Mouse (Mus musculus): Measurements from ENCODE around the gene Snd1. TPM values are rescaled to one million over a fixed set of nuclear protein-coding genes. Genes with fewer than 3 reads are reported as not detected.

Gene Snd1
- polyA plus RNA-seq, 1 experiment from 2014 or later, result 56.1 TPM

- no peak overlapping the region for H3K9ac ChIP-seq (ENCODE audit: low read depth, low read length)
- no peak overlapping the region for H3K27ac ChIP-seq (ENCODE audit: low read length)
- no peak overlapping the region for H3K4me3 ChIP-seq (ENCODE audit: low read depth, low read length)
- H3K4me2 ChIP-seq (ENCODE audit: low read depth, low read length), result no peak overlapping the region
- no peak for ATAC-seq (ENCODE audit: low read depth)
- H3K27me3 ChIP-seq (ENCODE audit: control insufficient read depth, insufficient read depth, low read depth, low read length), result no peaks in the 10 kb centered on the region
- whole genome bisulfite sequencing (ENCODE audit: insufficient replicate concordance), result 32% methylated on average over 7 of the region's 7 CpGs
- peaks cover 47% of the 10 kb centered on the region for H3K4me1 ChIP-seq (ENCODE audit: control insufficient read depth, low read depth, low read length)
- no peaks in the 10 kb centered on the region for H3K36me3 ChIP-seq (ENCODE audit: control insufficient read depth, insufficient read depth)
- H3K9me3 ChIP-seq (replicated peaks; ENCODE audit: control insufficient read depth, low read length), result no peaks in the 10 kb centered on the region
These were observed 143.8 kb downstream of the Snd1 start for GRCm38 (mm10) chr6:28618751-28619153.

- WGBS (ENCODE audit: insufficient replicate concordance), result 33% methylated on average over 4 of the region's 4 CpGs
- peak; percentile 73 for ATAC-seq (ENCODE audit: low read depth)
- Histone ChIP-seq H3K27ac (ENCODE audit: low read length) (peak overlapping the region; percentile 63), H3K4me1 (ENCODE audit: control insufficient read depth, low read depth, low read length) (peaks cover 47% of the 10 kb centered on the region), H3K36me3 (ENCODE audit: control insufficient read depth, insufficient read depth) (peaks cover 1% of the 10 kb centered on the region; the same call in 1 of the 2 replicates), H3K9ac (ENCODE audit: low read depth, low read length) (no peak overlapping the region), H3K27me3 (ENCODE audit: control insufficient read depth, insufficient read depth, low read depth, low read length) (no peaks in the 10 kb centered on the region), H3K4me2 (ENCODE audit: low read depth, low read length) (peak overlapping the region; percentile 25; the same call in 1 of the 2 replicates), H3K9me3 (replicated peaks; ENCODE audit: control insufficient read depth, low read length) (no peaks in the 10 kb centered on the region), H3K4me3 (ENCODE audit: low read depth, low read length) (no peak overlapping the region)
These were observed 146.5 kb downstream of the Snd1 start for GRCm38 (mm10) chr6:28621431-28621830.

GRCm38 (mm10) chr6:28621961-28622360, 147.0 kb downstream of the Snd1 start:
- peaks cover 47% of the 10 kb centered on the region for H3K4me1 ChIP-seq (ENCODE audit: control insufficient read depth, low read depth, low read length)
- no peak overlapping the region for H3K4me3 ChIP-seq (ENCODE audit: low read depth, low read length)
- H3K9me3 ChIP-seq (replicated peaks; ENCODE audit: control insufficient read depth, low read length), result no peaks in the 10 kb centered on the region
- ATAC-seq (ENCODE audit: low read depth), result peak; percentile 78
- 38% methylated on average over 5 of the region's 5 CpGs for WGBS (ENCODE audit: insufficient replicate concordance)
- peak overlapping the region; percentile 25; the same call in 1 of the 2 replicates for H3K4me2 ChIP-seq (ENCODE audit: low read depth, low read length)
- H3K27me3 ChIP-seq (ENCODE audit: control insufficient read depth, insufficient read depth, low read depth, low read length), result no peaks in the 10 kb centered on the region
- H3K27ac ChIP-seq (ENCODE audit: low read length), result peak overlapping the region; percentile 63
- no peak overlapping the region for H3K9ac ChIP-seq (ENCODE audit: low read depth, low read length)
- peaks cover 2% of the 10 kb centered on the region; the same call in 1 of the 2 replicates for H3K36me3 ChIP-seq (ENCODE audit: control insufficient read depth, insufficient read depth)

GRCm38 (mm10) chr6:28622522-28622921, 147.6 kb downstream of the Snd1 start:
- Histone ChIP-seq H3K4me2 (ENCODE audit: low read depth, low read length) (no peak overlapping the region), H3K27ac (ENCODE audit: low read length) (peak overlapping the region; percentile 63; the same call in 1 of the 2 replicates), H3K9ac (ENCODE audit: low read depth, low read length) (no peak overlapping the region)

GRCm38 (mm10) chr6:28622963-28623362, 148.0 kb downstream of the Snd1 start:
- H3K27me3 ChIP-seq (ENCODE audit: control insufficient read depth, insufficient read depth, low read depth, low read length), result no peaks in the 10 kb centered on the region
- H3K4me3 ChIP-seq (ENCODE audit: low read depth, low read length), result no peak overlapping the region
- H3K36me3 ChIP-seq (ENCODE audit: control insufficient read depth, insufficient read depth), result peaks cover 2% of the 10 kb centered on the region; the same call in 1 of the 2 replicates
- 71% methylated on average over 3 of the region's 3 CpGs for WGBS (ENCODE audit: insufficient replicate concordance)
- H3K4me2 ChIP-seq (ENCODE audit: low read depth, low read length), result no peak overlapping the region
- peaks cover 45% of the 10 kb centered on the region for H3K4me1 ChIP-seq (ENCODE audit: control insufficient read depth, low read depth, low read length)
- ATAC-seq (ENCODE audit: low read depth), result no peak
- H3K9me3 ChIP-seq (replicated peaks; ENCODE audit: control insufficient read depth, low read length), result no peaks in the 10 kb centered on the region
- H3K27ac ChIP-seq (ENCODE audit: low read length), result peak overlapping the region; percentile 55
- H3K9ac ChIP-seq (ENCODE audit: low read depth, low read length), result no peak overlapping the region

More at GRCm38 (mm10) chr6:28622522-28622921, 147.6 kb downstream of the Snd1 start:
- Histone ChIP-seq H3K4me1 (ENCODE audit: control insufficient read depth, low read depth, low read length) (peaks cover 46% of the 10 kb centered on the region), H3K4me3 (ENCODE audit: low read depth, low read length) (no peak overlapping the region), H3K9me3 (replicated peaks; ENCODE audit: control insufficient read depth, low read length) (no peaks in the 10 kb centered on the region), H3K27me3 (ENCODE audit: control insufficient read depth, insufficient read depth, low read depth, low read length) (no peaks in the 10 kb centered on the region), H3K36me3 (ENCODE audit: control insufficient read depth, insufficient read depth) (peaks cover 2% of the 10 kb centered on the region; the same call in 1 of the 2 replicates)
- WGBS (ENCODE audit: insufficient replicate concordance), result 22% methylated on average over 6 of the region's 6 CpGs
- peak; percentile 76 for ATAC-seq (ENCODE audit: low read depth)

GRCm38 (mm10) chr6:28628408-28628807, 153.5 kb downstream of the Snd1 start:
- 21% methylated on average over 1 of the region's 1 CpGs for WGBS (ENCODE audit: insufficient replicate concordance)
- Histone ChIP-seq H3K36me3 (ENCODE audit: control insufficient read depth, insufficient read depth) (peaks cover 2% of the 10 kb centered on the region; the same call in 1 of the 2 replicates), H3K4me3 (ENCODE audit: low read depth, low read length) (no peak overlapping the region), H3K27me3 (ENCODE audit: control insufficient read depth, insufficient read depth, low read depth, low read length) (no peaks in the 10 kb centered on the region), H3K9ac (ENCODE audit: low read depth, low read length) (no peak overlapping the region), H3K9me3 (replicated peaks; ENCODE audit: control insufficient read depth, low read length) (no peaks in the 10 kb centered on the region), H3K27ac (ENCODE audit: low read length) (peak overlapping the region; percentile 54), H3K4me2 (ENCODE audit: low read depth, low read length) (no peak overlapping the region), H3K4me1 (ENCODE audit: control insufficient read depth, low read depth, low read length) (peaks cover 15% of the 10 kb centered on the region)
- peak; percentile 99 for ATAC-seq (ENCODE audit: low read depth)

- Histone ChIP-seq H3K4me3 (ENCODE audit: low read depth, low read length) (no peak overlapping the region), H3K27me3 (ENCODE audit: control insufficient read depth, insufficient read depth, low read depth, low read length) (no peaks in the 10 kb centered on the region), H3K4me2 (ENCODE audit: low read depth, low read length) (no peak overlapping the region), H3K36me3 (ENCODE audit: control insufficient read depth, insufficient read depth) (peaks cover 2% of the 10 kb centered on the region; the same call in 1 of the 2 replicates), H3K27ac (ENCODE audit: low read length) (no peak overlapping the region), H3K9ac (ENCODE audit: low read depth, low read length) (no peak overlapping the region), H3K9me3 (replicated peaks; ENCODE audit: control insufficient read depth, low read length) (no peaks in the 10 kb centered on the region), H3K4me1 (ENCODE audit: control insufficient read depth, low read depth, low read length) (peaks cover 20% of the 10 kb centered on the region)
- WGBS (ENCODE audit: insufficient replicate concordance), result 93% methylated on average over 2 of the region's 2 CpGs
- no peak for ATAC-seq (ENCODE audit: low read depth)
These were observed 154.9 kb downstream of the Snd1 start for GRCm38 (mm10) chr6:28629866-28630265.

- 81% methylated on average over 2 of the region's 2 CpGs for WGBS (ENCODE audit: insufficient replicate concordance)
These were observed 156.0 kb downstream of the Snd1 start for GRCm38 (mm10) chr6:28630926-28631325.

GRCm38 (mm10) chr6:28633120-28633519, 158.2 kb downstream of the Snd1 start:
- H3K4me3 ChIP-seq (ENCODE audit: low read depth, low read length), result no peak overlapping the region
- 64% methylated on average over 2 of the region's 2 CpGs for WGBS (ENCODE audit: insufficient replicate concordance)
- H3K9me3 ChIP-seq (replicated peaks; ENCODE audit: control insufficient read depth, low read length), result no peaks in the 10 kb centered on the region
- no peaks in the 10 kb centered on the region for H3K36me3 ChIP-seq (ENCODE audit: control insufficient read depth, insufficient read depth)
- peaks cover 30% of the 10 kb centered on the region for H3K4me1 ChIP-seq (ENCODE audit: control insufficient read depth, low read depth, low read length)
- no peak overlapping the region for H3K4me2 ChIP-seq (ENCODE audit: low read depth, low read length)
- no peak overlapping the region for H3K9ac ChIP-seq (ENCODE audit: low read depth, low read length)
- no peak for ATAC-seq (ENCODE audit: low read depth)
- H3K27me3 ChIP-seq (ENCODE audit: control insufficient read depth, insufficient read depth, low read depth, low read length), result no peaks in the 10 kb centered on the region
- H3K27ac ChIP-seq (ENCODE audit: low read length), result no peak overlapping the region

More at GRCm38 (mm10) chr6:28630926-28631325, 156.0 kb downstream of the Snd1 start:
- H3K4me1 ChIP-seq (ENCODE audit: control insufficient read depth, low read depth, low read length), result peaks cover 25% of the 10 kb centered on the region
- H3K27me3 ChIP-seq (ENCODE audit: control insufficient read depth, insufficient read depth, low read depth, low read length), result no peaks in the 10 kb centered on the region
- H3K4me2 ChIP-seq (ENCODE audit: low read depth, low read length), result no peak overlapping the region
- H3K36me3 ChIP-seq (ENCODE audit: control insufficient read depth, insufficient read depth), result peaks cover 2% of the 10 kb centered on the region; the same call in 1 of the 2 replicates
- ATAC-seq (ENCODE audit: low read depth), result no peak
- no peak overlapping the region for H3K4me3 ChIP-seq (ENCODE audit: low read depth, low read length)
- H3K9me3 ChIP-seq (replicated peaks; ENCODE audit: control insufficient read depth, low read length), result no peaks in the 10 kb centered on the region
- no peak overlapping the region for H3K9ac ChIP-seq (ENCODE audit: low read depth, low read length)
- no peak overlapping the region for H3K27ac ChIP-seq (ENCODE audit: low read length)

All from liver, embryonic 16.5 days (tissue).